Mouse (Mus musculus) heart, embryonic 14.5 days (tissue): Measurements from ENCODE around the gene Acvr2b. TPM values are rescaled to one million over a fixed set of nuclear protein-coding genes. Genes with fewer than 3 reads are reported as not detected.

Experiments used
- ATAC-seq: fragments of 200-750 bp; cut with Nextera tagmentation; 2 replicates; pipeline ENCODE4 v1.8.0; 2017; ENCODE audit warnings: low read depth, moderate TSS enrichment; ENCODE audit not compliant: insufficient number of reproducible peaks, insufficient read depth, low FRiP score
- H3K27ac ChIP-seq, 2 experiments: fragments of 200-500 bp in 1 of 2; fragments of 300-500 bp in 1 of 2; sonication (generic) in 1 of 2; replicated peaks in 1 of 2; 2 replicates each; pipeline ENCODE4 v1.5.1; 2012 to 2014; ENCODE audit warnings: low read depth in 2 of 2, low read length in 2 of 2, control low read depth in 1 of 2, mild to moderate bottlenecking in 1 of 2, mixed read lengths in 1 of 2; ENCODE audit not compliant: control insufficient read depth in 1 of 2, insufficient read depth in 1 of 2
- H3K27me3 ChIP-seq: fragments of 300-500 bp; sonication (generic); 2 replicates; pipeline ENCODE4 v1.6.1; 2014; ENCODE audit warnings: mild to moderate bottlenecking, low read length, control low read depth; ENCODE audit not compliant: control insufficient read depth, insufficient read depth
- H3K36me3 ChIP-seq: fragments of 300-500 bp; sonication (generic); 2 replicates; pipeline ENCODE4 v1.6.1; 2014; ENCODE audit warnings: mild to moderate bottlenecking, control low read depth, low read length, mixed read lengths; ENCODE audit not compliant: control insufficient read depth, insufficient read depth
- H3K4me1 ChIP-seq, 2 experiments: fragments of 200-500 bp in 1 of 2; fragments of 300-500 bp in 1 of 2; sonication (generic) in 1 of 2; 2 replicates each; pipeline ENCODE4 v1.6.1; 2012 to 2014; ENCODE audit warnings: low read length in 2 of 2, control low read depth in 1 of 2, mixed read lengths in 1 of 2; ENCODE audit not compliant: control insufficient read depth in 2 of 2, insufficient read depth in 2 of 2
- H3K4me2 ChIP-seq: fragments of 300-500 bp; sonication (generic); 2 replicates; pipeline ENCODE4 v1.6.1; 2014; ENCODE audit warnings: mild to moderate bottlenecking, low read length
- H3K4me3 ChIP-seq, 2 experiments: fragments of 200-500 bp in 1 of 2; fragments of 300-500 bp in 1 of 2; sonication (generic) in 1 of 2; 2 replicates each; pipeline ENCODE4 v1.5.1; 2012 to 2014; ENCODE audit warnings: low read length in 2 of 2, mild to moderate bottlenecking in 2 of 2, control low read depth in 1 of 2, low read depth in 1 of 2, moderate library complexity in 1 of 2; ENCODE audit not compliant: control insufficient read depth in 1 of 2, insufficient read depth in 1 of 2
- H3K9ac ChIP-seq: fragments of 300-500 bp; sonication (generic); 2 replicates; pipeline ENCODE4 v1.6.1; 2014; ENCODE audit warnings: mild to moderate bottlenecking, low read length
- H3K9me3 ChIP-seq: fragments of 300-500 bp; sonication (generic); 2 replicates; pipeline ENCODE4 v1.6.1; 2016; ENCODE audit warnings: low read length, control low read depth; ENCODE audit not compliant: control insufficient read depth
- whole genome bisulfite sequencing: fragments of 180-500 bp; shearing (Covaris S2); extraction: QIAGEN DNeasy Blood & Tissue Kit; methylation state at CpG from one replicate; pipeline ENCODE4 v1.1.7; 2014; 5-methylcytosine and 5-hydroxymethylcytosine counted together
- polyA plus RNA-seq: library from polyadenylated mRNA; unstranded; fragments of >200 nt; fragmentation: Nextera tagmentation; extraction: Ambion mirVana; gene quantifications from 2 replicates; pipeline ENCODE4 v1.2.1, GENCODE M21; 2014

Acvr2b gene
- polyA plus RNA-seq, 1 experiment from 2014 or later: 21.6 TPM

DNA sequence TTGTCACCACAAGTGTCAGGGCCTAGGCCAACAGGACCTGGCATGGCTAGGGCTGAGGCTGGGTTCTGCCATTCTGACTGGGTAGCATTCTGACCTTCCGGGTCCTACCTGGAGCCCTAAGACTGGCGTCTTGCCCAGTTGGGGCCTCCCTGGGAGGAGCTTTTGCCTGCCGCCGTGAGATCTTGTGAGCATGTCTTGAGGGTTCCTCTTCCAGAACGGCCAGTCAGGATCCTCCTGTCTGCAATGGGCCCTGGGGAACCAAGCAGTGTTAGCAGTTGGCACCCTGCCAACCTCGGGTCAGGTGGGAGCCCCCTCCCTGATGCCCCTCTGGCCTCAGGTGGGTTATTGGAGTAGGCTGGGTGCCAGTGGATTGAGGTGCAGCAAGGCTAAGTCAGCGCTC lies 24.6 kb downstream of the Acvr2b start:
- no peaks in the 10 kb centered on the region for H3K27me3 ChIP-seq
- peaks cover 32 to 44% of the 10 kb centered on the region in 2 experiments for H3K4me1 ChIP-seq
- ATAC-seq: no peak
- peaks cover 23% of the 10 kb centered on the region for H3K36me3 ChIP-seq
- 0 out of 2 replicates have a peak overlapping the region, but pooled peaks have one; percentile 6 for H3K4me2 ChIP-seq
- WGBS: 56% methylated on average over 7 of the region's 7 CpGs
- H3K4me3 ChIP-seq: no peak overlapping the region
- peak overlapping the region; percentile 4 to 89; a peak in 3 of 4 replicates for H3K27ac ChIP-seq
- no peaks in the 10 kb centered on the region for H3K9me3 ChIP-seq
- H3K9ac ChIP-seq: peak overlapping the region; percentile 27; the same call in 1 of the 2 replicates

GRCm38 (mm10) chr9:119430311-119430710 lies 28.4 kb downstream of the Acvr2b start:
- Histone ChIP-seq H3K9ac (no peak overlapping the region), H3K9me3 (no peaks in the 10 kb centered on the region), H3K4me2 (no peak overlapping the region), H3K36me3 (peaks cover 57% of the 10 kb centered on the region), H3K27ac (no peak overlapping the region), H3K4me3 (no peak overlapping the region), H3K27me3 (no peaks in the 10 kb centered on the region), H3K4me1 (peaks cover 17 to 21% of the 10 kb centered on the region in 2 experiments)
- 48% methylated on average over 7 of the region's 7 CpGs for whole genome bisulfite sequencing
- no peak for ATAC-seq

DNA sequence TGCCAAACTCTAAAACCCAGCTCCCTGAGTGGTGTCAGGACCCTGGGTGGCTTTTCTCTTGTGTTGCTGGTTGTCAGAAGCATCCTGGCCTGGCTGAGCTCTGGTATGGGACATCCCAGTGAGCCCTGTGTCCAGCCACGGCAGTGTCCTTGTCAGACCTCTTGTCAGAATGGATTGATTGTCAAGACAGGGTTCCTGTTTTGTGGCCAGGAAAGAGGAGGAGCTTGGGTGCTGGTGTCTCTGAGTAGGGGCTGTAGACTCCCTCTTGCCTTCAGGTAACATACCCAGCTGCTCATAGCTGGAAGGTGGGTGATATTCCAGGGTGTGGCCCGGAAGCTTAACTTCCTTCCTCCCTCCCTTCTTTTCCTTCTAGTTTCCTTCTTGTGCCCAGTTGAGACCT lies 33.9 kb downstream of the Acvr2b start:
- WGBS: 75% methylated on average over 2 of the region's 2 CpGs
- no peak overlapping the region for H3K27ac ChIP-seq
- H3K9me3 ChIP-seq: no peaks in the 10 kb centered on the region
- no peak overlapping the region for H3K4me3 ChIP-seq
- H3K9ac ChIP-seq: no peak overlapping the region
- H3K4me1 ChIP-seq: no peaks in the 10 kb centered on the region
- H3K4me2 ChIP-seq: no peak overlapping the region
- H3K36me3 ChIP-seq: peaks cover 68% of the 10 kb centered on the region
- H3K27me3 ChIP-seq: no peaks in the 10 kb centered on the region
- ATAC-seq: no peak

DNA sequence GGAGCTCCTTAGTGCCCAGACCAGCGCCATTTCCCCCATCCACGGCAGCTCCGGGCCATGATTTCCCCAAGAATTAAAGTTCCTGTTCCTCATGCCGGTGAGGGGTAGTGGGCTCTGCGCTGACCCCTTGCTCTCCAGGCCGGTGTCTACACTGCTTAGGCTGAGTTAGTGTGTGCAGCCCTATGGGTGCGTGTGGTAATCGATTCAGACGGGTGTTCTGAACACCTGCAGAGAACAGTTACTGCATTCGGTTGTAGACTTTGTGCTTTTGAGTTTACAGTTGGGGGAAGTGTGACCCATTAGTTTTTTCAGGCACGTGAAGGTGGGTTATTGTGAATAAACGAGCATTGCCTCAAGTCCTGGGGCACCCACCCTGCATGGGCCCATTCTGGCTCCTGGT lies 36.1 kb downstream of the Acvr2b start:
- ATAC-seq: no peak
- Histone ChIP-seq H3K27ac (no peak overlapping the region), H3K4me3 (no peak overlapping the region), H3K9me3 (no peaks in the 10 kb centered on the region), H3K27me3 (no peaks in the 10 kb centered on the region), H3K36me3 (peaks cover 51% of the 10 kb centered on the region), H3K4me1 (no peaks in the 10 kb centered on the region), H3K4me2 (no peak overlapping the region), H3K9ac (no peak overlapping the region)
- WGBS: 88% methylated on average over 12 of the region's 12 CpGs

DNA sequence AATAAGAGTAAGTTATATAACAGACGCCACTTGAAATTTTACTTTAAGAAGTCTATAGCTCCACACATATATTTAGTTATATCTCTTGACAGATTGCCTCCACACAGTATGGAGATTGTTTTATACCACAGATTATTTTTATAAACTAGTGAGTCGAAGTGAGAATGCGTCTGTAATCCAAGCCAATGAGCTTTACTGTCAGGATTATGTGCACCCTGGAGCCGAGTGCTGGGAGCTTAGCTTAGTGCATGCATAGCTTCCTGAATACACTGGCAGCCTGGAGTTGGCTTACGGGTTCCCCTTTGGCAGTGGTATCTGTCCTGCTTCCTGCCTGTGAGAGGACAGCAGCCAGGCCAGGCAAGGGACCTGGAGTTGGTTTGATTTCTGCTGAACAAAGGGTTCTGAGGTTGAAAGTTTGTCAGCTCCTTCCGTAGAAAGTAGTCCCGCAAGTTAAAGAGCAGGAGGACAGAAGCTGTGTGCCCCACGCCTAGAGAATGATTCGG lies 36.6 kb downstream of the Acvr2b start:
- no peak overlapping the region for H3K9ac ChIP-seq
- WGBS: 84% methylated on average over 9 of the region's 9 CpGs
- H3K4me3 ChIP-seq: no peak overlapping the region
- H3K9me3 ChIP-seq: no peaks in the 10 kb centered on the region
- H3K36me3 ChIP-seq: peaks cover 47% of the 10 kb centered on the region
- no peak overlapping the region for H3K27ac ChIP-seq
- no peak for ATAC-seq
- H3K4me2 ChIP-seq: no peak overlapping the region
- no peaks in the 10 kb centered on the region for H3K4me1 ChIP-seq
- H3K27me3 ChIP-seq: no peaks in the 10 kb centered on the region

DNA sequence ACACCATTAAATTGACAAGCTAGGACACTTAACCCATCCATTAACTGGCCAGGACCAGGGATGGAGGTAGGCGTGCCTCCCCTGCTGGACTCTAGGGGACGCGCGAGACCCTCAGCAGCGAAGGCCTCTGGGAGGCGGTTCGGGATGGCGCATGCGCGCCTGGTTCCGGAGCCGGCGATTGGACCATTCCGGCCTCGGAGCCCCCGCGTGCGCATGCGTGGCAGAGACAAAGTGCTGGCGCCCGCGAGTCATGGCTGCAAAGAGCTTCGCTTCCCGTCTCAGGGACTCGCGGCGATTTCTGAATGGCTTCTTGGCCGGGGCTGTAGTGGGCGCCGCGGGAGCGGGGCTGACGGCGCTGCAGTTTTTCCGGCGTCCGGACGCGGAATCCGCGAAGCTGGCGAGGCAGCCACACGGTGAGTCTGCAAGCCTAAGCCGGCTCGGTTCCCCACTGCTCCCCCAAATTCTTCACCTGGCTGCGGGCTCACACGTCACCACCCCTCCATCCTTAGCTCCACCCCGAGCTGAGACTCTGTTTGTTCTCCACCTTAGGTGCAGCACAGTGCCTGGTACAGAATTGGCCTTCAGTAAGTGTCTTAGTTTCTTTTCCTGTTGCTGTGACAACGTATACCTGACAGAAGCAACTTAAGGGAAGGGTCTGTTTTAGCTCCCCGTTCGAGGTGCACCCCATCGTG lies 43.0 kb downstream of the Acvr2b start, which contains the start of gene Exog:
Gene Exog, plus strand, starts transcription at position 206 of the 692 bp plus-strand sequence.
- Histone ChIP-seq H3K27ac (peak within 1 kb of the TSS; percentile 48 to 69), H3K4me3 (peak within 1 kb of the TSS; percentile 73 to 76), H3K4me2 (peak within 1 kb of the TSS; percentile 78), H3K9me3 (no peaks in the 10 kb centered on the region), H3K9ac (peak within 1 kb of the TSS; percentile 85), H3K36me3 (peaks cover 38% of the 10 kb centered on the region), H3K4me1 (peaks cover 2 to 9% of the 10 kb centered on the region in 2 experiments; a peak in 2 of 4 replicates), H3K27me3 (no peaks in the 10 kb centered on the region)
- ATAC-seq: peak; percentile 78
- WGBS: under 1% methylated on average over 52 of the region's 52 CpGs

- no peak for ATAC-seq
- Histone ChIP-seq H3K4me1 (peaks cover 2 to 9% of the 10 kb centered on the region in 2 experiments; a peak in 2 of 4 replicates), H3K27me3 (no peaks in the 10 kb centered on the region), H3K4me2 (peak overlapping the region; percentile 78), H3K4me3 (peak overlapping the region; percentile 73 to 76; a peak in 3 of 4 replicates), H3K27ac (no peak overlapping the region), H3K9me3 (no peaks in the 10 kb centered on the region), H3K36me3 (peaks cover 43% of the 10 kb centered on the region), H3K9ac (peak overlapping the region; percentile 85)
- WGBS: 21% methylated on average over 6 of the region's 6 CpGs
Measured at GRCm38 (mm10) chr9:119445737-119446136, 43.8 kb downstream of the Acvr2b start.
